Mouse (Mus musculus): ENCODE measurements around the gene Ssbp4. TPM values are rescaled to one million over a fixed set of nuclear protein-coding genes. Genes with fewer than 3 reads are reported as not detected.
"Not testable (repeated sequence)": the region's sequence is repeated elsewhere in the genome, so short reads cannot be mapped to it uniquely, and the experiment has no call there.

The Ssbp4 gene
- total RNA-seq, 2 experiments from 2014 or later: 270 to 302 TPM

GRCm38 (mm10) chr8:70596216-70596615 is 12.5 kb downstream of the Ssbp4 start:
- DNase-seq (ENCODE audit: low spot score in 2 of 2): no peak
- intact Hi-C loops (cut with DNase I): no loop called here

- no peak for DNase-seq (ENCODE audit: low spot score in 2 of 2)
- intact Hi-C loops (cut with DNase I): no loop called here
Measured at GRCm38 (mm10) chr8:70595811-70596210, 12.9 kb downstream of the Ssbp4 start.

- DNase-seq (ENCODE audit: low spot score in 2 of 2): no peak
- intact Hi-C loops (cut with DNase I): loop anchor here (5.0 kb wide), 1 partner anchor 38 kb away; no protein-coding TSS in a partner anchor
Measured at GRCm38 (mm10) chr8:70594621-70595564, 13.8 kb downstream of the Ssbp4 start.

- intact Hi-C loops (cut with DNase I): loop anchor here (5.0 kb wide), 1 partner anchor 37 kb away; no protein-coding TSS in a partner anchor
- DNase-seq (ENCODE audit: low spot score in 2 of 2): peak; percentile 63 to 81
Measured at GRCm38 (mm10) chr8:70593961-70594609, 14.6 kb downstream of the Ssbp4 start, which contains the start of gene Isyna1. Gene Isyna1 (plus strand): TSS chr8:70594373.

GRCm38 (mm10) chr8:70593173-70593572 is 15.5 kb downstream of the Ssbp4 start:
- no peak for DNase-seq (ENCODE audit: low spot score in 2 of 2)
- intact Hi-C loops (cut with DNase I): loop anchor here (5.0 kb wide), 1 partner anchor 36 kb away; no protein-coding TSS in a partner anchor

- no peak for DNase-seq (ENCODE audit: low spot score in 2 of 2)
- intact Hi-C loops (cut with DNase I): loop anchor here (5.0 kb wide), 1 partner anchor 34 kb away; no protein-coding TSS in a partner anchor
Measured at GRCm38 (mm10) chr8:70591569-70591968, 17.1 kb downstream of the Ssbp4 start.

- DNase-seq (ENCODE audit: low spot score in 2 of 2); intact Hi-C loops (cut with DNase I): not testable (repeated sequence)
Measured at GRCm38 (mm10) chr8:70587955-70588354, 20.7 kb downstream of the Ssbp4 start.

- DNase-seq (ENCODE audit: low spot score in 2 of 2): peak; percentile 69 to 77
- intact Hi-C loops (cut with DNase I): no loop called here
Measured at GRCm38 (mm10) chr8:70585258-70585652, 23.4 kb downstream of the Ssbp4 start.

GRCm38 (mm10) chr8:70584606-70585257 is 23.9 kb downstream of the Ssbp4 start:
- no peak for DNase-seq (ENCODE audit: low spot score in 2 of 2)

GRCm38 (mm10) chr8:70583476-70584387 is 24.9 kb downstream of the Ssbp4 start:
- DNase-seq (ENCODE audit: low spot score in 2 of 2): no peak
- intact Hi-C loops (cut with DNase I): loop anchor here (5.0 kb wide), 1 partner anchor 36 kb away; no protein-coding TSS in a partner anchor

More at GRCm38 (mm10) chr8:70584606-70585257, 23.9 kb downstream of the Ssbp4 start:
- intact Hi-C loops (cut with DNase I): loop anchor here (5.0 kb wide), 1 partner anchor 37 kb away; no protein-coding TSS in a partner anchor

GRCm38 (mm10) chr8:70577207-70577606 is 31.5 kb downstream of the Ssbp4 start:
- intact Hi-C loops (cut with DNase I): no loop called here
- DNase-seq (ENCODE audit: low spot score in 2 of 2): no peak

GRCm38 (mm10) chr8:70574915-70575314 is 33.8 kb downstream of the Ssbp4 start:
- DNase-seq (ENCODE audit: low spot score in 2 of 2): no peak
- intact Hi-C loops (cut with DNase I): no loop called here

GRCm38 (mm10) chr8:70574302-70574701 is 34.4 kb downstream of the Ssbp4 start:
- no peak for DNase-seq (ENCODE audit: low spot score in 2 of 2)
- intact Hi-C loops (cut with DNase I): no loop called here

- no peak for DNase-seq (ENCODE audit: low spot score in 2 of 2)
- intact Hi-C loops (cut with DNase I): no loop called here
Measured at GRCm38 (mm10) chr8:70570990-70571389, 37.7 kb downstream of the Ssbp4 start.

GRCm38 (mm10) chr8:70570360-70570759 is 38.3 kb downstream of the Ssbp4 start:
- DNase-seq (ENCODE audit: low spot score in 2 of 2): no peak
- intact Hi-C loops (cut with DNase I): no loop called here

- DNase-seq (ENCODE audit: low spot score in 2 of 2): no peak
- intact Hi-C loops (cut with DNase I): no loop called here
Measured at GRCm38 (mm10) chr8:70565561-70565960, 43.1 kb downstream of the Ssbp4 start.

- intact Hi-C loops (cut with DNase I): no loop called here
- DNase-seq (ENCODE audit: low spot score in 2 of 2): no peak
Measured at GRCm38 (mm10) chr8:70564696-70565235, 43.9 kb downstream of the Ssbp4 start.

GRCm38 (mm10) chr8:70563763-70564387 is 44.8 kb downstream of the Ssbp4 start:
- intact Hi-C loops (cut with DNase I): no loop called here
- DNase-seq (ENCODE audit: low spot score in 2 of 2): no peak

All from left cerebral cortex, postnatal 14 days (tissue).